In the genomic region with DNA sequence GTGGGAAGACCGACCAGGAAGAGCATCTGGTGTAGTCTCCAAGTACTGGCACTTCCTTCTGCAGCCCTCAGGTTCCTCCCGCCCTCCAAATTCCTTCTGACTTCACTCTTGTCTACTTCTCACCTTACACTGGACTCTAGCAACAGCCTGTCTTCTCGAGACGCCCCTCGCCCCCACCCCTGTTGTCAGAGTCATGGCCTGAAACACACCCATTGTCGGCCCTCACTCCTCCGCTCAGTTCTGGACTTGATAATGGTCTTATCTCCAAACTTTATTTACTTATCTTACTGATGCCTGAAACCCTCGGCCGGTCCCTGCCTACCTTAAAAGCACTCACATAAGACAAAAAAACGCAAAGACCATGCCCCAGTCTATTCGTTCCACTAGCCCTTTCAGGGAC, we compare ENCODE assay signal across 9 mouse cellular contexts. TPM values are rescaled to one million over a fixed set of nuclear protein-coding genes. Genes with fewer than 3 reads are reported as not detected.
DNase-seq lines count a peak whose midpoint lies in the region; ATAC-seq and TF ChIP-seq lines count a peak whose summit lies in the region.
"Had no signal": no experiment of that assay in that cellular context is flagged by ENCODE, and none has a peak within 500 bp of the region (broad histone marks: within the 10 kb centered on the region; RNA-seq: fewer than 3 reads in every experiment).

No protein-coding gene starts in this region.

- H3K27me3 ChIP-seq in heart, embryonic 13.5 days (replicated peaks): no peaks in the 10 kb centered on the region
- no peaks in the 10 kb centered on the region for H3K27me3 ChIP-seq in hindbrain, embryonic 14.5 days (ENCODE audit: control insufficient read depth, insufficient read depth, low read length)
- H3K27me3 ChIP-seq in midbrain, embryonic 14.5 days (ENCODE audit: control insufficient read depth, insufficient read depth, low read length): no peaks in the 10 kb centered on the region
- H3K27me3 ChIP-seq in thymus, adult 2 months (ENCODE audit: control insufficient read depth, insufficient read depth, low read length): peaks cover 3% of the 10 kb centered on the region; the same call in 1 of the 2 replicates
- H3K27me3 ChIP-seq: Patski had no signal

- no peak for TF ChIP-seq CTCF in brain, embryonic 14.5 days (IDR thresholded peaks at IDR 0.05; ENCODE audit: borderline replicate concordance, extremely low read depth, insufficient read depth, insufficient read length)
- TF ChIP-seq CTCF in thymus, adult 2 months (IDR thresholded peaks at IDR 0.05; ENCODE audit: borderline replicate concordance, control insufficient read depth, extremely low read depth, insufficient read depth, low read length, poor library complexity): no peak

- peaks cover 51% of the 10 kb centered on the region for H3K4me1 ChIP-seq in heart, embryonic 13.5 days
- H3K4me1 ChIP-seq in hindbrain, embryonic 14.5 days (replicated peaks; ENCODE audit: control insufficient read depth, insufficient read depth, low read length): peaks cover 37% of the 10 kb centered on the region
- H3K4me1 ChIP-seq in midbrain, embryonic 14.5 days (ENCODE audit: control insufficient read depth, insufficient read depth, low read length): peaks cover 31% of the 10 kb centered on the region
- peaks cover 10% of the 10 kb centered on the region for H3K4me1 ChIP-seq in thymus, adult 2 months (replicated peaks; ENCODE audit: control insufficient read depth, insufficient read depth, low read length)

- peak overlapping the region; percentile 96 for H3K4me3 ChIP-seq in heart, embryonic 13.5 days
- H3K4me3 ChIP-seq in hindbrain, embryonic 14.5 days (replicated peaks; ENCODE audit: low read length): peak overlapping the region; percentile 83
- H3K4me3 ChIP-seq in midbrain, embryonic 14.5 days (replicated peaks; ENCODE audit: low read depth, low read length): peak overlapping the region; percentile 82
- no peak overlapping the region for H3K4me3 ChIP-seq in thymus, adult 2 months (ENCODE audit: control insufficient read depth, insufficient read depth, low read length)

- H3K36me3 ChIP-seq in heart, embryonic 13.5 days: no peaks in the 10 kb centered on the region
- H3K36me3 ChIP-seq in hindbrain, embryonic 14.5 days (replicated peaks; ENCODE audit: control insufficient read depth, insufficient read depth): no peaks in the 10 kb centered on the region
- no peaks in the 10 kb centered on the region for H3K36me3 ChIP-seq in midbrain, embryonic 14.5 days (ENCODE audit: control insufficient read depth, insufficient read depth, low read length)
- no peaks in the 10 kb centered on the region for H3K36me3 ChIP-seq in thymus, adult 2 months (ENCODE audit: control insufficient read depth, insufficient read depth, low read length)

- no peak for DNase-seq in heart, adult 11 months
- peak; percentile 36 for DNase-seq in brain, embryonic 14.5 days (ENCODE audit: low read depth)
- DNase-seq in hindbrain, embryonic 14.5 days (ENCODE audit: low spot score): no peak
- DNase-seq in midbrain, embryonic 14.5 days: peak; percentile 26
- DNase-seq in layer of hippocampus, adult 8-10 months (ENCODE audit: low spot score in 2 of 2): no peak
- no peak for DNase-seq in thymus, adult 2 months

- peak overlapping the region; percentile 100 for H3K9ac ChIP-seq in heart, embryonic 13.5 days
- peak overlapping the region; percentile 99 for H3K9ac ChIP-seq in hindbrain, embryonic 14.5 days
- H3K9ac ChIP-seq in midbrain, embryonic 14.5 days (replicated peaks; ENCODE audit: low read length): peak overlapping the region; percentile 100

- no peaks in the 10 kb centered on the region for H3K9me3 ChIP-seq in heart, embryonic 13.5 days
- H3K9me3 ChIP-seq in hindbrain, embryonic 14.5 days (ENCODE audit: control insufficient read depth, low read length): no peaks in the 10 kb centered on the region
- H3K9me3 ChIP-seq in midbrain, embryonic 14.5 days (ENCODE audit: control insufficient read depth, low read length): no peaks in the 10 kb centered on the region

- no peak for TF ChIP-seq POLR2A in brain, embryonic 14.5 days (IDR thresholded peaks at IDR 0.05; ENCODE audit: borderline replicate concordance, extremely low read depth, insufficient read depth, insufficient read length, poor library complexity, severe bottlenecking)
- no peak for TF ChIP-seq POLR2A in thymus, adult 2 months (IDR thresholded peaks at IDR 0.05; ENCODE audit: control insufficient read depth, extremely low read depth, insufficient read depth, low read length, poor library complexity)

- 6% methylated on average over 11 of the region's 11 CpGs for WGBS in heart, embryonic 13.5 days
- 12% methylated on average over 11 of the region's 11 CpGs for WGBS in hindbrain, embryonic 14.5 days
- WGBS in midbrain, embryonic 14.5 days: 9% methylated on average over 11 of the region's 11 CpGs
- WGBS in thymus, adult 2 months: 83% methylated on average over 11 of the region's 11 CpGs

- peak overlapping the region; percentile 93 for H3K4me2 ChIP-seq in heart, embryonic 13.5 days
- peak overlapping the region; percentile 91 for H3K4me2 ChIP-seq in hindbrain, embryonic 14.5 days (replicated peaks)
- H3K4me2 ChIP-seq in midbrain, embryonic 14.5 days (ENCODE audit: low read length): peak overlapping the region; percentile 96

- ATAC-seq in heart, embryonic 13.5 days (ENCODE audit: extremely low read depth, insufficient number of reproducible peaks, low FRiP score, low TSS enrichment): no peak
- ATAC-seq in hindbrain, embryonic 14.5 days (ENCODE audit: low FRiP score): no peak
- ATAC-seq in midbrain, embryonic 14.5 days (ENCODE audit: low FRiP score, low TSS enrichment): no peak
- ATAC-seq in granulocyte monocyte progenitor cell, adult 5-6 weeks (replicated peaks; ENCODE audit: poor library complexity, severe bottlenecking): no peak

- H3K27ac ChIP-seq in heart, embryonic 13.5 days (replicated peaks): peak overlapping the region; percentile 100
- peak overlapping the region; percentile 98 for H3K27ac ChIP-seq in hindbrain, embryonic 14.5 days
- peak overlapping the region; percentile 99 for H3K27ac ChIP-seq in midbrain, embryonic 14.5 days (replicated peaks; ENCODE audit: low read depth, low read length)
- H3K27ac ChIP-seq in thymus, adult 2 months (ENCODE audit: control insufficient read depth, insufficient read depth, low read length): no peak overlapping the region; the same call in 1 of the 2 replicates

RNA-seq across cellular contexts. Expression of gene Nuak1, which starts 1.4 kb away (rescaled TPM):
- polyA plus RNA-seq in heart, embryonic 13.5 days (2015; fragmentation: Nextera tagmentation; extraction: Ambion mirVana): 2.3 and 2.6 TPM in 2 replicates
- polyA plus RNA-seq in brain, embryonic 14.5 days (2012; rRNA removed): 52.9 and 54.8 TPM in 2 replicates
- 4.9 TPM in 2 replicates for polyA plus RNA-seq in hindbrain, embryonic 14.5 days (2014; fragmentation: Nextera tagmentation; extraction: Ambion mirVana)
- 5.4 and 9.2 TPM in 2 replicates for polyA plus RNA-seq in midbrain, embryonic 14.5 days (2014; fragmentation: Nextera tagmentation; extraction: Ambion mirVana)
- total RNA-seq in layer of hippocampus, adult 8-10 months (2022): 10 to 100 TPM; 52.6 to 70.1 (median 59.9) TPM
- total RNA-seq in granulocyte monocyte progenitor cell, adult 5-6 weeks (2014; fragmentation: Nextera tagmentation): 0.53 TPM in 1 of 2 replicates, not detected in the other
- under 0.01 and 0.13 TPM in 2 replicates for total RNA-seq in granulocyte monocyte progenitor cell, adult 5-6 weeks (2017)
- 5.3 and 5.7 TPM in 2 replicates for polyA plus RNA-seq in thymus, adult 2 months (2012; rRNA removed)

Comparison
In these comparisons a context has a peak if more than half of its experiments do, and no peak if none do; other contexts are left out.
1. DNase-seq: peak in brain, embryonic 14.5 days (single experiment) and midbrain, embryonic 14.5 days (single experiment); none in heart, adult 11 months (single experiment), hindbrain, embryonic 14.5 days (single experiment), layer of hippocampus, adult 8-10 months (0 of 2) and thymus, adult 2 months (single experiment).
2. Peak in every context shown above with its lines, with median percentiles within 50 percentile points of each other: H3K4me2 ChIP-seq and H3K9ac ChIP-seq.